Mouse (Mus musculus) midbrain, embryonic 13.5 days (tissue): ENCODE results near the gene Pacsin2. TPM values are rescaled to one million over a fixed set of nuclear protein-coding genes. Genes with fewer than 3 reads are reported as not detected.
A peak's percentile ranks its signal among the peaks of the same experiment; 100 is the strongest.
"Not testable (repeated sequence)": the region's sequence is repeated elsewhere in the genome, so short reads cannot be mapped to it uniquely, and the experiment has no call there.

Experiments
- ATAC-seq: fragments of 200-750 bp; cut with Nextera tagmentation; 2 replicates; pipeline ENCODE4 v1.8.0; 2017; ENCODE audit warnings: mild to moderate bottlenecking, moderate TSS enrichment, moderate library complexity
- H3K27ac ChIP-seq: fragments of 300-500 bp; sonication (generic); 2 replicates; pipeline ENCODE4 v1.5.1; 2015; ENCODE audit warnings: inconsistent platforms, mild to moderate bottlenecking, moderate library complexity
- H3K27me3 ChIP-seq: fragments of 300-500 bp; sonication (generic); 2 replicates; pipeline ENCODE4 v1.6.1; 2015; ENCODE audit warnings: mild to moderate bottlenecking, inconsistent platforms
- H3K36me3 ChIP-seq: fragments of 300-500 bp; sonication (generic); 2 replicates; pipeline ENCODE4 v1.6.1; 2015; ENCODE audit warnings: mild to moderate bottlenecking, inconsistent platforms
- H3K4me1 ChIP-seq: fragments of 300-500 bp; sonication (generic); replicated peaks from 2 replicates; pipeline ENCODE4 v1.6.1; 2015; ENCODE audit warnings: inconsistent platforms
- H3K4me2 ChIP-seq: fragments of 300-500 bp; sonication (generic); replicated peaks from 2 replicates; pipeline ENCODE4 v1.6.1; 2015; ENCODE audit warnings: moderate library complexity, mild to moderate bottlenecking, inconsistent platforms
- H3K4me3 ChIP-seq: fragments of 300-500 bp; sonication (generic); replicated peaks from 2 replicates; pipeline ENCODE4 v1.5.1; 2015; ENCODE audit warnings: mild to moderate bottlenecking, inconsistent platforms
- H3K9ac ChIP-seq: fragments of 300-500 bp; sonication (generic); replicated peaks from 2 replicates; pipeline ENCODE4 v1.6.1; 2015; ENCODE audit warnings: mild to moderate bottlenecking, inconsistent platforms
- H3K9me3 ChIP-seq: fragments of 300-500 bp; sonication (generic); 2 replicates; pipeline ENCODE4 v1.6.1; 2016; ENCODE audit warnings: mild to moderate bottlenecking, inconsistent platforms
- WGBS: fragments of 180-500 bp; shearing (Covaris S2); methylation state at CpG from one replicate; pipeline ENCODE4 v1.1.7; 2015; 5-methylcytosine and 5-hydroxymethylcytosine counted together
- polyA plus RNA-seq: library from polyadenylated mRNA; unstranded; fragments of >200 nt; fragmentation: Nextera tagmentation; extraction: Ambion mirVana; gene quantifications from 2 replicates; pipeline ENCODE4 v1.2.1, GENCODE M21; 2015

Gene Pacsin2
- polyA plus RNA-seq = 25.4 and 27.1 TPM in 2 replicates

DNA sequence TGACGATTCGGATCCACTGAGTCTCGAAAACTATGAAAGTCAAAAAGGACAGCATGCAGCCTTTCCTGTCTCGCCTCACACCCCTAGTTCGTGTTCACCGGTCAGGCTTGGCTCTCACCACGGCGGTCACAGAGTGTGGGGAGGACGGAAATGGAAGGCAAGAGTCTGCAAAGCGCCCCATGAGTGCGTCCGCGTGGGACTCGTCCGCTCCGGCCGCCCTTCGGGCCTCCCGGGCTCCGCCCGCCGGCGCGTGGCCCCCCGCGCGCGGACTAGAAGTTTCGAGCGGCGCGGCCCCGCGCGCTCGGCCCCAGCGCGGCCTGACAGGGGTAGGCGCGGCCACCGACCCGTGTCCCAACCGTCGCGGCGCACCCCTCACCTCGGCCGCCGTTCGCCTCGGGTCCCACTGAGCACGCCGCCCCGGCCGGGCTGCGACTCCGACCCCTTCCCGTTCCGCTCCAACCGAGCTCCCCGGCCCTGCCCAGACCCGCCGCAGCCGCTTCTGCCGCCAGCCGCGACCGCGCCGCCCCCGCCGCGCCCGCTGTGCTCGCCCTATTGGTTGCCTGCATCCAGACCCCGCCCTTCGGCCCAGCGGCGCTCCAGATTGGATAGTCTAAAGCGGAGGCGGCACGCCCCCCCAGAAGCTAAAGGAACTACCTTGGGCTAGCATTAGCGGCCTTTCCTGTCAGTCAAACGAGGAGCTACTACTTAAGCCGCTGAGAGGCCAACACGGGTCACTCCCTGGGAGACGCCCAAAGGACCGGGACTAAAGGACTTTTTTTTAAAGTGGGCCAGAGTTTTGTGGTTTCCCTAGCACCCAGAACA is at the start of gene Pacsin2:
TSS of gene Pacsin2 (minus strand) at position 524 of the 822 bp plus-strand sequence.
- Histone ChIP-seq H3K36me3 (no peaks in the 10 kb centered on the region), H3K4me2 (peak within 1 kb of the TSS; percentile 90), H3K4me3 (peak within 1 kb of the TSS; percentile 68), H3K9me3 (no peaks in the 10 kb centered on the region), H3K27ac (no peak within 1 kb of the TSS), H3K9ac (peak within 1 kb of the TSS; percentile 74), H3K4me1 (peaks cover 14% of the 10 kb centered on the region), H3K27me3 (peaks cover 7% of the 10 kb centered on the region; the same call in 1 of the 2 replicates)
- under 1% methylated on average over 78 of the region's 88 CpGs for WGBS
- ATAC-seq = peak; percentile 99

DNA sequence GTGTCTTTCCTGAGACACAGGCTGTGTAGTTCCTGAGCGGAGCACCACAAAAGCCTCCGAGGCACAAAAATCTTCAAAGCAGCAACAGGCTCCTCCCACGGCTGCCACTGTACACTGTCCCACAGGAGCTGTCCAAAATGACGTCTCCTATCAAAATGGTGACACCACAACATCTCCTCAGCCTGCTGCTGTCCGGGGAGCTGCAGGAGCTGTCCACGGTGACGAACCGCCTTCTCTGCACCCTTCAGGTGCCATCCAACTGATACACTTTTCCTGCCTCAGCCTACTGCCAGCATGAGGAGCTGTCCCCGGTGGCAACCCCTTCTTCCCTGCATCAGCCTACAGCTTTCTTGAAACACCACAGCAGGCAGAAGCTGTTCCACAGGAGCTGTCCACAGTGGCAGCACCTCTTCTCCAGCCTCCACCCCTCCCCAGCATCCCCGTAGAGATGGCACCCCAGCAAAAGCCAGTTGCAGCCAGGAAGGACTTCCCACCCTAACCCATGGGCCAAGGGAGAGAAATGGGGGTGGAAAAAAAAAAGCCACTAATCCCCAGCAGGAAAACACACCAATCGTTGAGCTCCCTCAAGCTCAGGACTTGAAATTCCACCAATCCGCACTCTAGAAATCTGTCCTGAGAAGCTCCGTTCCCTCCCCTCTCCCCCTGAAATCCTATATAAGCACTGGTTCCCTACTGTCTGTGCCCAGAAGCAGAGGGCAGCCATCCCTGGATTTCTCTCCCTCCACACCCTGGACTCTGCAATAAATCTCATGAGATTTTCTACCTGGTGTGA is 48.3 kb upstream of the Pacsin2 start:
- no peaks in the 10 kb centered on the region for H3K9me3 ChIP-seq
- WGBS = 78% methylated on average over 13 of the region's 13 CpGs

DNA sequence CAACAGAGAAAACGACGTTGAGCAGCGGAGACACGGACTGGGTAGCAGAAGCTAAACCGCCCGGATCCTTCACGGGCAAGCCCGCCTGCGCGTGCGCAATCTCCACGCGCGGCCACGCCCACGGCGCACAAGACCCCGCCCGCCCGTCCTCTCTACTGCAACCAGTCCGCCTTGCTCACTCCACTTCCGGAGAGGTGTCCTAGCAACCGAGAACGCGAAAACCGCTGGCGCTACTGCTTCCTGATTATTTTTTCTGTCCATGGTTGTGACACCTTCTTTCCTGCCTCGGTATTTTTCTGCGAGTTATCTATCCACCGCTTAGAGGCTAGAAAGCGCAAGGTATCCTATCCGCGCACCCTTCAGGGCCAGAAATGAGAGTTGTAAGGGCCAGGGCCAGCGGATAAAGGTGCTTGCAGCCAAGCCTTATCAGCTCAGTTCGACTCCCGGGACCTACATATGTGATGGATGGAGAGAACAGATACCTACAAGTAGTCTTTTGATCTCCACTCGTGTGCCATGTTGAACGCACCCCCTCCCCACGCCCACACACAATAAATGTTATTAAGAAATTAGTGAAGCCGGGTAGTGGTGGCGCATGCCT is 46.5 kb upstream of the Pacsin2 start, which contains the start of gene Ttll1:
TSS of gene Ttll1 (minus strand) at position 89 of the 601 bp plus-strand sequence.
- Histone ChIP-seq H3K36me3 (no peaks in the 10 kb centered on the region), H3K27me3 (peaks cover 8% of the 10 kb centered on the region; the same call in 1 of the 2 replicates), H3K4me1 (peaks cover 31% of the 10 kb centered on the region), H3K27ac (peak within 1 kb of the TSS; percentile 95), H3K9me3 (no peaks in the 10 kb centered on the region), H3K9ac (peak within 1 kb of the TSS; percentile 79), H3K4me3 (peak within 1 kb of the TSS; percentile 69), H3K4me2 (peak within 1 kb of the TSS; percentile 68)
- 13% methylated on average over 41 of the region's 41 CpGs for WGBS
- peak; percentile 97 for ATAC-seq

More for the DNA sequence above, 48.3 kb upstream of the Pacsin2 start:
- no peak overlapping the region for H3K4me2 ChIP-seq
- no peak overlapping the region for H3K4me3 ChIP-seq
- H3K9ac ChIP-seq = no peak overlapping the region
- no peaks in the 10 kb centered on the region for H3K36me3 ChIP-seq
- no peak overlapping the region for H3K27ac ChIP-seq
- peaks cover 29% of the 10 kb centered on the region for H3K4me1 ChIP-seq
- ATAC-seq = no peak
- peaks cover 8% of the 10 kb centered on the region; the same call in 1 of the 2 replicates for H3K27me3 ChIP-seq

DNA sequence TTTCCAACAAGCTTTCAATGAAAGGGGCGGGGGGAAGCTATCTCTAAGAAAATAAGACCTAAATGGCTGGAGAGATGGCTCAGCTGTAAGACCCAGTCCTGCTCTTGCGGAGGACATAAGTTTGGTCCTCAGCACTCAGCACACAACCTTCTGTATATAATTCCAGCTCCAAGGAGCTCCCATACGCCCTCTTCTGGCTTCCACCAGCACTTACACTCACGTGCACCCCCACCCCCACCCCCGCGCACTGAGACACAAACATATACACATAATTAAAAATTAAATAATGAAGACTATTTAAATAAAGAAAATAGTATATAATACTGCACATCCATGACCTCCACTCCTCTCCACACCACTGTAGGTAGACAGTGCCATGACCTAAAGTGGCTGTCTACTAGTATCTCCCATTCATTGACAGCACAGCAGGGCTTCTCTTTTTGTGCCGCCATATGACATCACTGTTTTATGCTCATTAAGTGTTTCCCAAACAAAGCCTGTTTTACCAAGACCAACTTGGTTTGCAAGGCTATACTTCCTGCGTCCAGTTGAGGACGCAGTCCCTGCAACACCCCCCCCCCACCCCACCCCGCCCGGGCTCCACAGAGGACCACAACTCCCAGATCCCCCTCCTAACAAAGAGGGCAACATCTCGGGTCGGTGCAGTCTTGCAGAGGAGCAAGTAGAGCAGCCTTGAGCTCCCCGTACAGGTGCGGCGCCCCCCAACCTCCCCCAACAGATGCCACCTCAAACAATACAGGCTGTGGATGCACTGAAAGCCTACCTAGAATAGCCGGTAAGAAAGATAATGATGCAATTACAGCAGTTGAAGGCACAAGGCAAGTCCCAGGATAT is 45.8 kb upstream of the Pacsin2 start:
- no peaks in the 10 kb centered on the region for H3K9me3 ChIP-seq
- H3K36me3 ChIP-seq = peaks cover 5% of the 10 kb centered on the region
- 27% methylated on average over 17 of the region's 17 CpGs for WGBS

DNA sequence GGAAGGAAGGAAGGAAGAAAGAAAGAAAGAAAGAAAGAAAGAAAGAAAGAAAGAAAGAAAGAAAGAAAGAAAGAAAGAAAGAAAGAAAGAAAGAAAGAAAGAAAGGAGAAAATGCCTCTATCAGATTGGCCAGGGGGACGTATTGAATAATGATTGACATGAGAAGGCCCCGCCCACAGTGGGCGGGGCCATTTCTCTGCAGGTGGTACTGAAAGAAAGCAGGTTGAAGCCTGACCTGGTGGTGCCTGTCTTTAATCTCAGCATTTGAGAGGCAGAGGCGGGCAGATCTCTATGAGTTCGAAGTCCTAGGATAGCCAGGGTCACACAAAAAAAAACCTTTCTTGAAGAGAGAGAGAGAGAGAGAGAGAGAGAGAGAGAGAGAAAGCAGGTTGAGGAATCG is 37.1 kb upstream of the Pacsin2 start:
- not testable (repeated sequence) for H3K9me3 ChIP-seq, H3K4me1 ChIP-seq, H3K4me3 ChIP-seq, H3K27ac ChIP-seq, ATAC-seq, H3K4me2 ChIP-seq, H3K27me3 ChIP-seq, H3K9ac ChIP-seq
- H3K36me3 ChIP-seq = peaks cover 84% of the 10 kb centered on the region
- WGBS = 79% methylated on average over 6 of the region's 6 CpGs

More for the DNA sequence above, 45.8 kb upstream of the Pacsin2 start:
- Histone ChIP-seq H3K4me1 (peaks cover 31% of the 10 kb centered on the region), H3K9ac (peak overlapping the region; percentile 79), H3K4me2 (peak overlapping the region; percentile 68), H3K27me3 (peaks cover 8% of the 10 kb centered on the region; the same call in 1 of the 2 replicates), H3K27ac (peak overlapping the region; percentile 95), H3K4me3 (peak overlapping the region; percentile 69)
- peak; percentile 90 for ATAC-seq

DNA sequence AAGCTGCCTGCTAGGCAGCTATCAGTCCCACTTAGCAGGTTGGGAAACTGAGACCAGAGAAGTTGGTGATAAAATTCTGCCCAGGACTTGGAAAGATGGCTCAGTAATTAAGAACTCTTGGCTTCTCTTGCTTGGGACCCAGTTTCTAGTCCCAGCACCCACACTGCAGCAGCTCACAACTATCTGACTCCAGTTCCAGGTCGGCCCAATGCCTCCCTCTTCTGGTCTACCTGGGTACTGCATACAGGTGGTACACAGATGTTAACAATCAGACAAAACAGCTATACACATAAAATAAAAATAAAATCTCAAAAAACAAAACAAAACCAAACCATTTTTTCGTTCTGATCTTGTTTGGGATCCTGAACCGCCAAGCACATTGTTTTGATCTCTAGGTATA is 35.9 kb upstream of the Pacsin2 start:
- H3K4me3 ChIP-seq = no peak overlapping the region
- no peak overlapping the region for H3K9ac ChIP-seq
- no peak overlapping the region for H3K27ac ChIP-seq
- no peak overlapping the region for H3K4me2 ChIP-seq
- H3K36me3 ChIP-seq = peaks cover 92% of the 10 kb centered on the region
- WGBS = 60% methylated on average over 3 of the region's 3 CpGs
- no peaks in the 10 kb centered on the region for H3K27me3 ChIP-seq
- no peaks in the 10 kb centered on the region for H3K4me1 ChIP-seq
- no peaks in the 10 kb centered on the region for H3K9me3 ChIP-seq
- no peak for ATAC-seq

DNA sequence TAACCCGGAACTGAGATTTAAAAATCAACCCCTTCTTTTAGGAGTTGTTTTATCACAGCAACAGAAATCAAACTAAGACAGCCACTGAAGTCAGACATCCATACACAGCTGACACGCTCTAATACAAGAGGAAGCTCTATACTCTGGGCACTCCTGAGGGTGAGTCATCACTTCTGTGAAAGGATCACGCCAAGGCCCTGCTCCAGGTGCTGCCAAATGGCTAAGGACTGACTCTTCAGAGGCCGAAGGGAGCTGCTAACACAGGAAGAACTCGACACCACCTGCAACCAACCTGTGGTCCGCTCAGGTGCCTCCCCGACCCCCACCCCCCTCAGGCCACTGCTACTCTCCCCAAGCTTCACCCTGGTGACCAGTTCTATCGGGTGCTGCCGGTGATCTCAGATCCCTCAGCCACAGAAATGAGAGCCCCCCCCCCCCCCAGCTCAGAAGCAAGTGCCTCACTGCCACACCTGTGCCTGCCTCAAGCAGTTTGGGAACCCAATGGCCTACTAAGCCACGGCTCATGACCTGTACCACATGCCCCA is 34.9 kb upstream of the Pacsin2 start:
- ATAC-seq = no peak
- Histone ChIP-seq H3K27me3 (no peaks in the 10 kb centered on the region), H3K4me2 (no peak overlapping the region), H3K9me3 (no peaks in the 10 kb centered on the region), H3K4me3 (no peak overlapping the region), H3K36me3 (peaks cover 93% of the 10 kb centered on the region), H3K9ac (no peak overlapping the region), H3K27ac (no peak overlapping the region), H3K4me1 (no peaks in the 10 kb centered on the region)
- WGBS = 94% methylated on average over 10 of the region's 10 CpGs

DNA sequence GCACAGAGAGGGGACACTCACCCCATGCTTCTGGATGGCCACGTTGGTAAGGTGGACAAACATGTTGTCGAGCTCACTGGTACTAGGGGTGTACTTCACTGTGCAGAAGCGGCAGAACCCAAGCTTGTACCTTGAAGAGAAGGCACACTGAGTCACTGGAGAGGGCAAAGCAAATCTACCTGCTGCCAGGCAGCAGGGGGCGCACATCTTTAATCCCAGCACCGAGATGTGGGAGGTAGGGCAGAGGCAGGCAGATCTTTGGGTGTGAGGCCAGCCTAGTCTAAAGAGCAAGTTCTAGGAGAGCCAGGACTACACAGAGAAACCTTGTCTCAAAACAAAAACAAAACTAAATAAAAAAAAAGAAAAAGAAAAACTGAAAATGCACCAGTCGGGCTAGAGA is 32.9 kb upstream of the Pacsin2 start:
- Histone ChIP-seq H3K9me3 (no peaks in the 10 kb centered on the region), H3K4me3 (no peak overlapping the region), H3K4me2 (no peak overlapping the region), H3K27ac (no peak overlapping the region), H3K36me3 (peaks cover 96% of the 10 kb centered on the region), H3K27me3 (no peaks in the 10 kb centered on the region), H3K4me1 (no peaks in the 10 kb centered on the region), H3K9ac (no peak overlapping the region)
- ATAC-seq = no peak
- 91% methylated on average over 6 of the region's 6 CpGs for WGBS

DNA sequence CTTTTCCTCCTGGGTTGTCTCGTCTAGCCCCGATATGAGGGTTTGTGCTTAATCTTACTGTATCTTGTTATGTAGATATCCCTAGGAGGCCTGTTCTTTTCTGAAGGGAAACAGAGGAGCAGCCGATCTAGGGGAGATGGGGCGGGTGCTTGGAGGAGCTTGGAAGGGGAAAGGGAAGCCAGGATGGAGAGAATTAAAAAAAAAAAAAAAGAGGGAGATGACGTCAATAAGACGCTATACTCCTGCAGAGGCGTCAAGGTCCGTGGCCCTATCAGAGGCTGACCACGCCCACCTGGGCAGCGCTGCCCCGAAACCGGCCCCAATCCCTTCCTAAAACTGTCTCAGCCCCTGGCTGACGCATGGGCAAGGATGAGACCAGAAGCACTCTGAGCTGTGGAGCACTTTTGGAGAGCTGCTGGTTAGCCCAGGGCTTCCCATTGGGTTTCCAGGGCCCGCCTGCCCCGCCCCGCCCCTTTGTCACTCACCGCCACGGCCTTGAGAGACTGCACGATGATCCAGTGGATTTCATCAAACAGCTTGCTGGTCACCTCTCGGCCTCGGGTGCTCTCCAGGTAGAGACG is 31.5 kb upstream of the Pacsin2 start:
- WGBS = 71% methylated on average over 22 of the region's 22 CpGs
- H3K27ac ChIP-seq = no peak overlapping the region
- H3K9ac ChIP-seq = no peak overlapping the region
- no peaks in the 10 kb centered on the region for H3K9me3 ChIP-seq
- no peak overlapping the region for H3K4me2 ChIP-seq
- H3K4me1 ChIP-seq = no peaks in the 10 kb centered on the region
- H3K36me3 ChIP-seq = peaks cover 100% of the 10 kb centered on the region
- H3K4me3 ChIP-seq = no peak overlapping the region
- no peaks in the 10 kb centered on the region for H3K27me3 ChIP-seq
- ATAC-seq = no peak

DNA sequence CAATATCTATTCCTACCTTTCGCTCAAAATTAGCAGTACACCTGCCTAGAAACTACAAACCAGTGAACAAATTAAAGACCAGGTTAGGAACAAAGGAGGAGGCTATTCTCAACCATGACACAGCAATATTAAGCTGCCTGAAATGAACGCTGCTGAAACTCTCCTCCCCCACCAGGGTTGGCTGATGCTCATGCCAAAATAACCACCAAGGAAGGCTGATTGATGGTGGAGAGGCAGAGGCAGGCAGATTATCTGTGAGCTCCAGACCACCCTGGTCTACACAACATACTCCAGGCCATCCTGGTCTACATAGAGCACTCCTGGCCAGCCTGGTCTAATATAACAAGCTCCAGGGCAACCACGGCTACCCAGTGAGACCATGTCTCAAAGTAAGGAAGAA is 30.8 kb upstream of the Pacsin2 start:
- no peak overlapping the region for H3K9ac ChIP-seq
- no peaks in the 10 kb centered on the region for H3K4me1 ChIP-seq
- no peak for ATAC-seq
- no peaks in the 10 kb centered on the region for H3K9me3 ChIP-seq
- H3K36me3 ChIP-seq = peaks cover 100% of the 10 kb centered on the region
- no peaks in the 10 kb centered on the region for H3K27me3 ChIP-seq
- WGBS = 88% methylated on average over 3 of the region's 3 CpGs
- H3K4me3 ChIP-seq = no peak overlapping the region
- H3K4me2 ChIP-seq = no peak overlapping the region
- H3K27ac ChIP-seq = no peak overlapping the region

DNA sequence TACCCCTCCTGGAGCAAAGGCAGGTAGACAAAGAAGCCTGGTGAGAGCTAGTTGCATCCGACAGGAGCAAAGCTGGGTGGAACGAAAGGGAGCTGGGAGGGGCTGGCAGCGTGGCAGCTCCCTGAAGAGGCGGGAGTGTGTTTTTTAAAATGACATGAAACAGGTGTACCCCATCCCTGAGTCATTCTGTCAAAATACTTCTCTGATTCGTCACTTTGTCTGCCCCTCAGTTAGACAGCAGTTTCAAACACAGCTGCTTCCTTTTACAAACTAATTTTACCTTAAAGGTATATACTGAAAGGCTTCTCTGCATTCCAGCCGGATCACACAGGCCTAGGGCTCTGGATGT is 30.1 kb upstream of the Pacsin2 start:
- H3K9me3 ChIP-seq = no peaks in the 10 kb centered on the region
- no peak for ATAC-seq
- WGBS = 85% methylated on average over 6 of the region's 6 CpGs
- H3K4me1 ChIP-seq = no peaks in the 10 kb centered on the region
- no peak overlapping the region for H3K4me2 ChIP-seq
- no peak overlapping the region for H3K27ac ChIP-seq
- no peak overlapping the region for H3K9ac ChIP-seq
- H3K4me3 ChIP-seq = no peak overlapping the region
- peaks cover 100% of the 10 kb centered on the region for H3K36me3 ChIP-seq
- H3K27me3 ChIP-seq = no peaks in the 10 kb centered on the region
